Mouse (Mus musculus): Measurements from ENCODE around the gene Cx3cr1. TPM values are rescaled to one million over a fixed set of nuclear protein-coding genes. Genes with fewer than 3 reads are reported as not detected.

The Cx3cr1 gene
- polyA plus RNA-seq, 1 experiment: 65.4 TPM

- Histone ChIP-seq H3K27ac (ENCODE audit: insufficient read depth, low read depth, low read length) (no peak overlapping the region), H3K4me1 (ENCODE audit: control insufficient read depth, insufficient read depth, low read length) (peaks cover 36% of the 10 kb centered on the region), H3K4me3 (ENCODE audit: insufficient read depth, low read length) (no peak overlapping the region)
- TF ChIP-seq POLR2A (IDR thresholded peaks at IDR 0.05; ENCODE audit: borderline replicate concordance, low read depth, low read length) (no peak), CTCF (IDR thresholded peaks at IDR 0.05; ENCODE audit: low read depth, low read length) (no peak)
Measured at GRCm38 (mm10) chr9:120071251-120071650, 1.6 kb upstream of the Cx3cr1 start.

GRCm38 (mm10) chr9:120068047-120068446 is 1.6 kb downstream of the Cx3cr1 start:
- no peak for TF ChIP-seq CTCF (IDR thresholded peaks at IDR 0.05; ENCODE audit: low read depth, low read length)
- TF ChIP-seq POLR2A (IDR thresholded peaks at IDR 0.05; ENCODE audit: borderline replicate concordance, low read depth, low read length): no peak
- Histone ChIP-seq H3K4me1 (ENCODE audit: control insufficient read depth, insufficient read depth, low read length) (peaks cover 45% of the 10 kb centered on the region), H3K4me3 (ENCODE audit: insufficient read depth, low read length) (no peak overlapping the region), H3K27ac (ENCODE audit: insufficient read depth, low read depth, low read length) (no peak overlapping the region)

GRCm38 (mm10) chr9:120067609-120068008 is 2.1 kb downstream of the Cx3cr1 start:
- peaks cover 41% of the 10 kb centered on the region for H3K4me1 ChIP-seq (ENCODE audit: control insufficient read depth, insufficient read depth, low read length)
- no peak for TF ChIP-seq POLR2A (IDR thresholded peaks at IDR 0.05; ENCODE audit: borderline replicate concordance, low read depth, low read length)
- no peak for TF ChIP-seq CTCF (IDR thresholded peaks at IDR 0.05; ENCODE audit: low read depth, low read length)
- no peak overlapping the region for H3K4me3 ChIP-seq (ENCODE audit: insufficient read depth, low read length)
- no peak overlapping the region for H3K27ac ChIP-seq (ENCODE audit: insufficient read depth, low read depth, low read length)

GRCm38 (mm10) chr9:120064317-120064716 is 5.4 kb downstream of the Cx3cr1 start:
- TF ChIP-seq CTCF (IDR thresholded peaks at IDR 0.05; ENCODE audit: low read depth, low read length) (no peak), POLR2A (IDR thresholded peaks at IDR 0.05; ENCODE audit: borderline replicate concordance, low read depth, low read length) (no peak)
- no peak overlapping the region for H3K4me3 ChIP-seq (ENCODE audit: insufficient read depth, low read length)
- no peak overlapping the region for H3K27ac ChIP-seq (ENCODE audit: insufficient read depth, low read depth, low read length)
- H3K4me1 ChIP-seq (ENCODE audit: control insufficient read depth, insufficient read depth, low read length): peaks cover 28% of the 10 kb centered on the region

- peak overlapping the region; percentile 49 for H3K27ac ChIP-seq (ENCODE audit: insufficient read depth, low read depth, low read length)
Measured at GRCm38 (mm10) chr9:120058730-120059129, 10.9 kb downstream of the Cx3cr1 start.

GRCm38 (mm10) chr9:120056201-120056600 is 13.5 kb downstream of the Cx3cr1 start:
- no peak for TF ChIP-seq POLR2A (IDR thresholded peaks at IDR 0.05; ENCODE audit: borderline replicate concordance, low read depth, low read length)
- TF ChIP-seq CTCF (IDR thresholded peaks at IDR 0.05; ENCODE audit: low read depth, low read length): no peak
- H3K4me3 ChIP-seq (ENCODE audit: insufficient read depth, low read length): no peak overlapping the region
- H3K27ac ChIP-seq (ENCODE audit: insufficient read depth, low read depth, low read length): no peak overlapping the region
- peaks cover 57% of the 10 kb centered on the region for H3K4me1 ChIP-seq (ENCODE audit: control insufficient read depth, insufficient read depth, low read length)

More at GRCm38 (mm10) chr9:120058730-120059129, 10.9 kb downstream of the Cx3cr1 start:
- no peak for TF ChIP-seq CTCF (IDR thresholded peaks at IDR 0.05; ENCODE audit: low read depth, low read length)
- no peak for TF ChIP-seq POLR2A (IDR thresholded peaks at IDR 0.05; ENCODE audit: borderline replicate concordance, low read depth, low read length)
- Histone ChIP-seq H3K4me1 (ENCODE audit: control insufficient read depth, insufficient read depth, low read length) (peaks cover 50% of the 10 kb centered on the region), H3K4me3 (ENCODE audit: insufficient read depth, low read length) (no peak overlapping the region)

- H3K4me1 ChIP-seq (ENCODE audit: control insufficient read depth, insufficient read depth, low read length): peaks cover 58% of the 10 kb centered on the region
- TF ChIP-seq POLR2A (IDR thresholded peaks at IDR 0.05; ENCODE audit: borderline replicate concordance, low read depth, low read length): no peak
- no peak overlapping the region for H3K4me3 ChIP-seq (ENCODE audit: insufficient read depth, low read length)
- peak overlapping the region; percentile 63 for H3K27ac ChIP-seq (ENCODE audit: insufficient read depth, low read depth, low read length)
Measured at GRCm38 (mm10) chr9:120054545-120055277, 15.0 kb downstream of the Cx3cr1 start.

- Histone ChIP-seq H3K4me3 (ENCODE audit: insufficient read depth, low read length) (no peak overlapping the region), H3K27ac (ENCODE audit: insufficient read depth, low read depth, low read length) (no peak overlapping the region), H3K4me1 (ENCODE audit: control insufficient read depth, insufficient read depth, low read length) (peaks cover 48% of the 10 kb centered on the region)
- TF ChIP-seq POLR2A (IDR thresholded peaks at IDR 0.05; ENCODE audit: borderline replicate concordance, low read depth, low read length) (no peak), CTCF (IDR thresholded peaks at IDR 0.05; ENCODE audit: low read depth, low read length) (no peak)
Measured at GRCm38 (mm10) chr9:120049407-120049806, 20.3 kb downstream of the Cx3cr1 start.

GRCm38 (mm10) chr9:120048495-120048894 is 21.2 kb downstream of the Cx3cr1 start:
- no peak overlapping the region for H3K27ac ChIP-seq (ENCODE audit: insufficient read depth, low read depth, low read length)
- H3K4me3 ChIP-seq (ENCODE audit: insufficient read depth, low read length): no peak overlapping the region
- H3K4me1 ChIP-seq (ENCODE audit: control insufficient read depth, insufficient read depth, low read length): peaks cover 53% of the 10 kb centered on the region
- TF ChIP-seq CTCF (IDR thresholded peaks at IDR 0.05; ENCODE audit: low read depth, low read length) (no peak), POLR2A (IDR thresholded peaks at IDR 0.05; ENCODE audit: borderline replicate concordance, low read depth, low read length) (no peak)

- Histone ChIP-seq H3K27ac (ENCODE audit: insufficient read depth, low read depth, low read length) (peak overlapping the region; percentile 45), H3K4me1 (ENCODE audit: control insufficient read depth, insufficient read depth, low read length) (peaks cover 60% of the 10 kb centered on the region), H3K4me3 (ENCODE audit: insufficient read depth, low read length) (no peak overlapping the region)
- TF ChIP-seq POLR2A (IDR thresholded peaks at IDR 0.05; ENCODE audit: borderline replicate concordance, low read depth, low read length) (no peak), CTCF (IDR thresholded peaks at IDR 0.05; ENCODE audit: low read depth, low read length) (no peak; the same call in 1 of the 2 replicates)
Measured at GRCm38 (mm10) chr9:120043115-120043514, 26.6 kb downstream of the Cx3cr1 start.

Data from bone marrow macrophage, adult 2 months (primary cell).